Mouse (Mus musculus) layer of hippocampus, adult 11-12 months (tissue): ENCODE data around the gene Stom.

Source experiments
- DNase-seq: peaks from one replicate; pipeline ENCODE4 v3.0.0; 2022; ENCODE audit warnings: low spot score

Stom gene

GRCm38 (mm10) chr2:35318405-35318804, 18.4 kb downstream of the Stom start:
- no peak for DNase-seq

GRCm38 (mm10) chr2:35317604-35318003, 19.2 kb downstream of the Stom start:
- no peak for DNase-seq

- no peak for DNase-seq
Measured at GRCm38 (mm10) chr2:35314300-35314699, 22.5 kb downstream of the Stom start.

- DNase-seq, result no peak
Measured at GRCm38 (mm10) chr2:35309906-35310493, 26.8 kb downstream of the Stom start.

- no peak for DNase-seq
Measured at GRCm38 (mm10) chr2:35308166-35308565, 28.6 kb downstream of the Stom start.

GRCm38 (mm10) chr2:35302049-35302885, 34.5 kb downstream of the Stom start:
- no peak for DNase-seq

GRCm38 (mm10) chr2:35299437-35299836, 37.3 kb downstream of the Stom start:
- DNase-seq, result no peak

GRCm38 (mm10) chr2:35297703-35298332, 39.0 kb downstream of the Stom start:
- peak; percentile 78 for DNase-seq

- no peak for DNase-seq
Measured at GRCm38 (mm10) chr2:35293291-35293690, 43.5 kb downstream of the Stom start.

- no peak for DNase-seq
Measured at GRCm38 (mm10) chr2:35292700-35293099, 44.1 kb downstream of the Stom start.

GRCm38 (mm10) chr2:35291856-35292255, 44.9 kb downstream of the Stom start:
- DNase-seq, result peak; percentile 57

GRCm38 (mm10) chr2:35288758-35289635, 47.8 kb downstream of the Stom start:
- DNase-seq, result peak; percentile 86

GRCm38 (mm10) chr2:35287017-35287620, 49.7 kb downstream of the Stom start:
- DNase-seq, result no peak

- DNase-seq, result no peak
Measured at GRCm38 (mm10) chr2:35285209-35285608, 51.6 kb downstream of the Stom start.

GRCm38 (mm10) chr2:35283997-35284396, 52.8 kb downstream of the Stom start:
- DNase-seq, result no peak

GRCm38 (mm10) chr2:35282214-35282613, 54.6 kb downstream of the Stom start:
- DNase-seq, result no peak

GRCm38 (mm10) chr2:35280001-35280400, 56.8 kb downstream of the Stom start:
- no peak for DNase-seq

- DNase-seq, result no peak
Measured at GRCm38 (mm10) chr2:35278371-35279210, 58.2 kb downstream of the Stom start.

- no peak for DNase-seq
Measured at GRCm38 (mm10) chr2:35277686-35278085, 59.1 kb downstream of the Stom start.

GRCm38 (mm10) chr2:35273536-35273935, 63.2 kb downstream of the Stom start:
- peak; percentile 48 for DNase-seq

GRCm38 (mm10) chr2:35272881-35273280, 63.9 kb downstream of the Stom start:
- no peak for DNase-seq
